Mouse (Mus musculus) liver, embryonic 12.5 days (tissue): ENCODE measurements around the gene Pelo. TPM values are rescaled to one million over a fixed set of nuclear protein-coding genes. Genes with fewer than 3 reads are reported as not detected.

Source experiments
- ATAC-seq: fragments of 200-750 bp; cut with Nextera tagmentation; 2 replicates; pipeline ENCODE4 v1.8.0; 2017; ENCODE audit warnings: moderate number of reproducible peaks, mild to moderate bottlenecking, moderate library complexity
- H3K27ac ChIP-seq: fragments of 300-500 bp; sonication (generic); 2 replicates; pipeline ENCODE4 v1.5.1; 2016; ENCODE audit warnings: mild to moderate bottlenecking
- H3K27me3 ChIP-seq: fragments of 300-500 bp; sonication (generic); replicated peaks from 2 replicates; pipeline ENCODE4 v1.6.1; 2016; ENCODE audit warnings: mild to moderate bottlenecking, moderate library complexity
- H3K36me3 ChIP-seq: fragments of 300-500 bp; sonication (generic); 2 replicates; pipeline ENCODE4 v1.6.1; 2016; ENCODE audit warnings: mild to moderate bottlenecking, moderate library complexity
- H3K4me1 ChIP-seq: fragments of 300-500 bp; sonication (generic); 2 replicates; pipeline ENCODE4 v1.6.1; 2016
- H3K4me2 ChIP-seq: fragments of 300-500 bp; sonication (generic); 2 replicates; pipeline ENCODE4 v1.6.1; 2016; ENCODE audit warnings: mild to moderate bottlenecking, moderate library complexity
- H3K4me3 ChIP-seq: fragments of 300-500 bp; sonication (generic); 2 replicates; pipeline ENCODE4 v1.5.1; 2016; ENCODE audit warnings: mild to moderate bottlenecking, moderate library complexity
- H3K9ac ChIP-seq: fragments of 300-500 bp; sonication (generic); 2 replicates; pipeline ENCODE4 v1.6.1; 2016; ENCODE audit warnings: mild to moderate bottlenecking, moderate library complexity
- H3K9me3 ChIP-seq: fragments of 300-500 bp; sonication (generic); replicated peaks from 2 replicates; pipeline ENCODE4 v1.6.1; 2016; ENCODE audit warnings: mild to moderate bottlenecking, moderate library complexity
- WGBS: fragments of 180-500 bp; shearing (Covaris S2); methylation state at CpG from one replicate; pipeline ENCODE4 v1.1.7; 2016; ENCODE audit not compliant: insufficient replicate concordance; 5-methylcytosine and 5-hydroxymethylcytosine counted together
- polyA plus RNA-seq: library from polyadenylated mRNA; unstranded; fragments of >200 nt; fragmentation: Nextera tagmentation; extraction: Ambion mirVana; gene quantifications from 2 replicates; pipeline ENCODE4 v1.2.1, GENCODE M21; 2016

Pelo gene
- polyA plus RNA-seq, 1 experiment from 2014 or later, result 6.0 TPM

DNA sequence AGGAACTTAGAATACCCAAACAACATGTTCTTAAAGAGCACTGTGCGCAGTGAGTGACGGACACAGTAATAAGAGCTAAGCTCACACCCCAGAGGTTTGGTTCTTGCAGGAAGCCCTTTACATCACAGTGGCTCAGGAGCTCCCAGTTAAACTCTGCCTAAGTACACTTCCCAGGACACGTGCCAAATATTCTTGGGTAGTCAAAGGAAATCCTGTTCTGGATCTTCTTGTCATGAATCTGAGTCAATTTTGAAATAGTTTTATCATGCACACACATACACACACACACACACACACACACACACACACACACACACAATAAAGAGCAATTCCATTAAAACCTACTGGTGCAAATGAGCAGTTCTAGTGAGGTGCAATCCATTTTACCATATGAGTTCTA, 18.6 kb downstream of the Pelo start:
- no peak for ATAC-seq
- H3K9ac ChIP-seq, result no peak overlapping the region
- WGBS, result 72% methylated on average over 3 of the region's 3 CpGs
- H3K4me1 ChIP-seq, result no peaks in the 10 kb centered on the region
- no peaks in the 10 kb centered on the region for H3K27me3 ChIP-seq
- no peak overlapping the region for H3K27ac ChIP-seq
- H3K9me3 ChIP-seq, result no peaks in the 10 kb centered on the region
- H3K36me3 ChIP-seq, result no peaks in the 10 kb centered on the region
- no peak overlapping the region for H3K4me2 ChIP-seq
- no peak overlapping the region for H3K4me3 ChIP-seq

DNA sequence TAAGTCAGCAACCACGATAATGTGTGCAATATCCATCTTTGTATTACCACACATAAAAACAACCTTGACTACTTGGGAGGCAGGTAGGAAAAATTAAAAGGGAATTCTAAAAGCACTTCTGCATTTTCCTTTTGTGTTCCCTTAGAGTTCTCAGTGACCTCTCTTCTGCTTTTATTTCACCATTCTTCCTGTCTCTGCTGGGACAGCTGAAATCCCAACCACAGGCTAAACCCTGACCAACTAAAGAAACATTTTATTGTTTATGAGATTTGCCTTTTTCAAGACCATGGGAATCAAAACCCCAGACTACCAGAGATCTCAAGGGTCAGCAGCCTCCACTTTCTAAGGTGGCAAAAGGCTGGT, 22.0 kb downstream of the Pelo start:
- Histone ChIP-seq H3K4me2 (no peak overlapping the region), H3K4me1 (no peaks in the 10 kb centered on the region), H3K36me3 (no peaks in the 10 kb centered on the region), H3K27ac (no peak overlapping the region), H3K4me3 (no peak overlapping the region), H3K9me3 (no peaks in the 10 kb centered on the region), H3K9ac (no peak overlapping the region), H3K27me3 (no peaks in the 10 kb centered on the region)
- WGBS, result 68% methylated on average over 1 of the region's 1 CpGs
- no peak for ATAC-seq

DNA sequence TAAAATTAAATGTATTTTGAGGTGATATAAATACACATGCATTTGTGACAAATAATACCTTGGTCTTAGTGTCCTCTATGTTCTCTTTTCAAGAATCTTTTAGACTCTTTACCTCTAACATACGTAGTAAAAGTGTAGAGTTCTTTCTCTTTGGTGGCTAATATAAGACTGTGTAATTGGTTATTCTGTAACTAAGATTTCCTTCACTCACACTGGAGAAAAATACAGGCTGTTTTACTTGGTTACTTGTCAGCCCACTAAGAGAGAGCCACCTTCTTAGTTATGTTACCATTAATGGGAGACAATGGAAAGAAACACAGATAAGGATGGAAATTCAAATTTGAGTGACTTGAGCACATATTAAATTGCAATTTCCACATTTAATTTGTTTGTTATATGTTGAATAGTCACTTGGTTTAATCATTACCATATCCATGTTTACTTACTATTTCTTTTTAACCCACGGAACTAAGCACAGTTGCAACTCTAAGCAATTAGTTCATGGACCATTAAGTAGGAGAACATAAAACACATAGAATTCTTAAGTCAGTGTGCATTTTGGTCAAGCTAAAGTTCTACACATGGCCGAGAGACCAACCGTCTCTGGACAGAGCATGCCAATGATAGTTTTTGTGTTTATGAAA, 22.5 kb downstream of the Pelo start:
- no peaks in the 10 kb centered on the region for H3K9me3 ChIP-seq
- H3K27me3 ChIP-seq, result no peaks in the 10 kb centered on the region
- H3K4me2 ChIP-seq, result no peak overlapping the region
- 72% methylated on average over 4 of the region's 4 CpGs for WGBS
- no peaks in the 10 kb centered on the region for H3K36me3 ChIP-seq
- no peak overlapping the region for H3K27ac ChIP-seq
- no peak for ATAC-seq
- no peaks in the 10 kb centered on the region for H3K4me1 ChIP-seq
- H3K4me3 ChIP-seq, result no peak overlapping the region
- H3K9ac ChIP-seq, result no peak overlapping the region

DNA sequence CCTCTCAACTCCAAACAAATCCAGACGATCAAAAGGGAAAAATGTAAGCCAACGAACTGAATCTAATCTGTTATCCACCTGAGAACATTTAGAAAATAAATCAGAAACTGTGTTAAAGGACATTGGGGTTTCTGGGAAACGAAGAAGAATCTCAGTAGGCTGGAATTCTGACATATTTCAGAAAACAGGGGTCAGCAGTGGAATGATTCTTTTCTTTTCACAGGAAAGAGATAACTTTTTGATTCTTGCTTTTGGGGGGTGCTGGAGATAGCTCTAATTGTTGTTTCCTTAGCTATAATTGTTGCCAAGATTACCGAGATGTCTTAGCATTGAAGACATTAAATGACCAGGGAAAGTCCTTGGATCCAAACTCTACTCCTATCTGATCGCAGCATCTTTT, 32.4 kb downstream of the Pelo start:
- H3K27me3 ChIP-seq, result no peaks in the 10 kb centered on the region
- no peak overlapping the region for H3K9ac ChIP-seq
- no peak overlapping the region for H3K27ac ChIP-seq
- no peaks in the 10 kb centered on the region for H3K4me1 ChIP-seq
- no peaks in the 10 kb centered on the region for H3K9me3 ChIP-seq
- no peaks in the 10 kb centered on the region for H3K36me3 ChIP-seq
- no peak overlapping the region for H3K4me2 ChIP-seq
- no peak for ATAC-seq
- 62% methylated on average over 5 of the region's 5 CpGs for WGBS
- no peak overlapping the region for H3K4me3 ChIP-seq

DNA sequence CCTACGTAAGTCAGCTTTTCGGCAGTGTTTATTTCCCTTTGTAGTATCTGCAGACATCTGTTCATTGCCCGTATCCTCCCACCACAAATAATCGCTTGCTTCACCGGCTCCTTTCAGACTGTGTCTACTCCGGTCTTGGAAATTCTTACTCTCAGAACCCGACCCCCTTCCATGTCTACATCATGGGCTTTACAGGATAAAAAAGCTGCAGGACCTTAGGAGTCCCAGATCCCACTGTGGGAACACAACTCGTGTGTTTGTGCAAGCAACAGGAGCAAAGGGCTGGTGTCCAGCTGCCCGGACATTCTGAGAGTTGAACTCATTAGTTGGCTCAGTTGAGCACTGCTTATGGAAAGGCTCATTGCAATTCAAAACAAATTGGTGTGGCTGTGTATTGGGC, 35.2 kb downstream of the Pelo start:
- H3K4me1 ChIP-seq, result no peaks in the 10 kb centered on the region
- H3K36me3 ChIP-seq, result no peaks in the 10 kb centered on the region
- H3K27me3 ChIP-seq, result no peaks in the 10 kb centered on the region
- WGBS, result 59% methylated on average over 9 of the region's 9 CpGs
- H3K9me3 ChIP-seq, result no peaks in the 10 kb centered on the region
- no peak for ATAC-seq
- no peak overlapping the region for H3K27ac ChIP-seq
- no peak overlapping the region for H3K4me2 ChIP-seq
- H3K4me3 ChIP-seq, result no peak overlapping the region
- H3K9ac ChIP-seq, result no peak overlapping the region

DNA sequence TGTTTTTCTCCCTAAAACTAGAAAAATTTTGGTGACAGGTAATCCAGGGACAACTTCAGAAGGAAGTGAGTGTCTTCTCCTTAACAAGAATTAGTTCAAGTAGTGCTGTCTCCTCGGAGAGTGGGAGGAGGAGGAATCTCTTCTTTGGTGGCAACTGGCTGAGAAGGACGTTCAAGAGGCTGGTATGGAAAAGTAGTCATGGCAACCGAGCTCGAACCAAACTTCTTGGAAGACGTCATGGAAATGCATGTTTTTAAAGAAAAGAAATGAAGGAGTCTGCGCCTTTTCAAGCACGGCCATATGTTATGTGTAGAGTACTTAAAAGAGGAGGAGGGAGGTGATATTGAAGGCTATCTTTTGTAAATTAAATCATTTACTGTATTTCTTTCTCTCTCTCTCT, 37.4 kb downstream of the Pelo start:
- no peak overlapping the region for H3K4me2 ChIP-seq

DNA sequence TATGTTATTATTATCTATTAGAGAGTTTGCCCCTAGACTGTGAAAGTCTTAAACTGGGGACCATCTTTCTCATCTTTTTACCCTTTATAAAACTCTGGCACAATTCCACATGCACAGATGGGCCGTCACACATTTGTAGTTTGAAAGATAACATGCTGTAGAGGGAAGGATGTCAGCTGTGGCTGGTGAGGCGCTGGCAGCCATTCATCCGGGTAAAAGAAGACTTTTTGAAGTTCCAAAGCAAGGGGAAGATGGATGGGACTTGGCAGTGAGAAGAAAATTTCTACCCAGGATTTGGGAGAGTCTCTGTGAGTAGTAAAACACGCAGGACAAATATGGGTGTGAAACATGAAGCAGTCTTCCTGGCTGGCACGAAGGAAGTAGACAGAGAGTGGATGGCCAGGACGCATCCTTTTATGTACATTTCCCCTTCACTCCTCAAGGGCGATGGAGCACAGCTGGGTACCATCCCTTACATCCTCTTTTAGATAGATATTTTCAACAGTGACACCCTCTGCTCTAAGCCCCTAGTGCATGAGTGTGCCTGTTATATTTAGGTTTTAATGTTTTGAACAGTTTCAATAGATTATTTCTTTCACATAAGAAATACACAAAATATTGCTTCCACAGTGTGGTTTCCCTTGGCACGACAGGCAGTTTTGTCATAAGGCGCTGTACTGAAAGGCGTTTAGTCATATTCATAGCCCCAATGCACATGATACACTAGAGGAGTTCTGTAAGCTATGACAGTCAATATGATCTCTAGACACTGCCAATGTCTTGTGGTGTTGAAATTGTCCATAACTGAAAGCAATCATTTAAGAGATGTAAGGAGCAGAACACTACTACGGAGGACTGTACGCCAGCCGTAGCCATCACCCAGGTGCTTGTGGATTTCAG, 39.1 kb downstream of the Pelo start:
- H3K27ac ChIP-seq, result no peak overlapping the region
- no peak overlapping the region for H3K9ac ChIP-seq
- H3K27me3 ChIP-seq, result no peaks in the 10 kb centered on the region
- no peaks in the 10 kb centered on the region for H3K36me3 ChIP-seq
- WGBS, result 66% methylated on average over 13 of the region's 13 CpGs
- no peak overlapping the region for H3K4me2 ChIP-seq
- no peaks in the 10 kb centered on the region for H3K9me3 ChIP-seq
- no peak overlapping the region for H3K4me3 ChIP-seq
- ATAC-seq, result no peak
- no peaks in the 10 kb centered on the region for H3K4me1 ChIP-seq

More for the DNA sequence above, 37.4 kb downstream of the Pelo start:
- Histone ChIP-seq H3K9me3 (no peaks in the 10 kb centered on the region), H3K4me3 (no peak overlapping the region), H3K27me3 (no peaks in the 10 kb centered on the region), H3K27ac (no peak overlapping the region), H3K9ac (no peak overlapping the region), H3K4me1 (no peaks in the 10 kb centered on the region), H3K36me3 (no peaks in the 10 kb centered on the region)
- ATAC-seq, result no peak
- 74% methylated on average over 7 of the region's 7 CpGs for WGBS

DNA sequence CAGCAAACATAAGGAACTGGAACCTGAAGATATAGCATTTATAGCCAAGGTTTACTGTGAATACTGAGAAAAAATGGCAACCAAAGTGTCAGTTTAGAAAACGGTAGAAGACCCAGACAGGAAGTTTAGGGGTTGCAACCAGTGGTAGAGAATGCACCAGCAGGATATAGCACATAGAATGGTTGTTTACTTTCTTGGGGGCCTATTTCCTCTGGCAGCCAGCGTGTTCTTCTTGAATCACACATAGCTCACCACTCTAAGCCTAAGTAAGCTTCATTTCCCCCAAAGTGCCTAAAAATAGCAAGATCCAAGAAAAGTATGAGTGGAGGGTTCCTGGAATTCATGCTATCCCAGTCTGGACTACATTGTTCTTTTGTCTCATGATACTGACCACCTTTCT, 47.3 kb downstream of the Pelo start:
- Histone ChIP-seq H3K4me3 (no peak overlapping the region), H3K4me1 (no peaks in the 10 kb centered on the region), H3K4me2 (no peak overlapping the region), H3K27ac (no peak overlapping the region), H3K9ac (no peak overlapping the region), H3K36me3 (no peaks in the 10 kb centered on the region), H3K27me3 (no peaks in the 10 kb centered on the region), H3K9me3 (no peaks in the 10 kb centered on the region)
- no peak for ATAC-seq
- WGBS, result 20% methylated on average over 2 of the region's 2 CpGs

Other genes with a start within 250 kb of the Pelo start
- 0.96 and 2.2 TPM in 2 replicates for gene Itga2, start 158.1 kb downstream of the Pelo start, polyA plus RNA-seq
- 2.6 and 2.9 TPM in 2 replicates for gene Gm49395, start 11.7 kb upstream of the Pelo start, polyA plus RNA-seq
- 3.4 and 3.6 TPM in 2 replicates for gene Itga1, start 11.8 kb upstream of the Pelo start, polyA plus RNA-seq